Mouse (Mus musculus) cerebellum, postnatal 36 days (tissue): Measurements from ENCODE around the gene Cenpm.
A peak's percentile ranks its signal among the peaks of the same experiment; 100 is the strongest.
"Not testable (repeated sequence)": the region's sequence is repeated elsewhere in the genome, so short reads cannot be mapped to it uniquely, and the experiment has no call there.

Source experiments
- DNase-seq, 2 experiments: peaks; one replicate each; pipeline ENCODE4 v3.0.0; 2021 to 2022; ENCODE audit warnings: mixed read lengths in 2 of 2

Cenpm gene

GRCm38 (mm10) chr15:82244115-82244804, at the start of gene Cenpm:
Gene Cenpm, minus strand, starts transcription at chr15:82244748.
- peak; percentile 92 to 94 for DNase-seq

GRCm38 (mm10) chr15:82294059-82294458, 49.5 kb upstream of the Cenpm start:
- peak in 1 of 2 experiments; percentile 23 for DNase-seq

DNA sequence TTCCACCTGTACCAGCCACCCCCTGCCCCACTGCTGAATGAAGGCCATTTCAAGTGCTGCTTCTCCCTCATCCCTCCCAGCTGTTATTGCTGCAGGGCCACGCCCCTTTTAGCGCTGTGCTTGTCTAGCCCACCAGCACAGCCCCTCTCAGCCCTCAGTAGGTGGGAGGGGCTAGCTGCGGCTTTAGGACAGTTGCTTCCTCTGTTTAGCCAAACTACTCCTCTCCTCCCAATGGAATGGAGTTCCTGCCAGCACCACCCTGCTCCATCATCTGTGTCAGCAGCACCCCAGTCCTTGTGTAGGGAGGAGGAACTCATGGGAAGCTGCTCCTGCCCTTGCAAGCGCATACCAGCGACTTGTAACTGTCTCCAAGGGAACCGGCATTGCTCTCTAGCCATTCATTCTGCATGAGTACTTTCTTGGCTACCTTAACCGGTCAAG, 48.7 kb upstream of the Cenpm start:
- peak in 1 of 2 experiments; percentile 21 for DNase-seq

DNA sequence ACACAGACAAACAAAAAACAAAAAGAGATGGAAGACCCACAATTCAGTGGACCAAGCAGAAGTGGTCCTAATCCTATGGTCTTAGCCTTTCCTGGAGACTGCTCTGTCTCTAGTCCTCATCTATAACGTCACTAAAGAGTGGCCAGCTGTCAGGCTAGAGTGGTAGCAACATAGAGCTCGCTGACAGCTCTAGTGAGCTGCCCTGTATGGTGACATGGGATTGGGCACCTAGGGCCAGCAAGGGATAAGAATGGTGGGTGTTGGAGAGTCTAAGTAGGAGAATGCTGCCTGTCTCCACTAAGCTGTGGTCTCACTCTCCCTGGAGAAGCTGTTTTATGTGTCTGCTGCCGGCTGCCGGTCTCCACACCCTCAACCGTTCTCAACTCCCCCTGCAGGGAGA, 48.3 kb upstream of the Cenpm start:
- no peak for DNase-seq

DNA sequence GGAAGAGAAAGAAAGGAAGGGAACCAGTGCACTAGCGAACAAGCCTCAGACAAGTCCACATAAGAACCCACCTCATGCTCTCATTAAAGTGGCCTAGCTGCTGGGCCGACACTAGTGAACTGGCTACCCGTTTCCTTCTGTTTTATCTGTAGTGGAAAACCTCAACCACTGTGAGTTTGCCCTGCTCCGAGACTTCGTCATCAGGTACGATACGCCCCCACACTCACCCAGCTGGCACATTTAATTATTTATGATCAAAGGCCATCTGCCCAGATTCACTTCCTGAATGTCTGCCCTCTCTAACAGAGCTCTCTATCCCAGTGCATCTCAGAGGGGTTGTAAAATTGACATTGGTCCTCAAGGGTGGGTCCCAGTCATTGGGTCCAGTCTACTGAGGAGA, 45.7 kb upstream of the Cenpm start:
- DNase-seq: no peak

DNA sequence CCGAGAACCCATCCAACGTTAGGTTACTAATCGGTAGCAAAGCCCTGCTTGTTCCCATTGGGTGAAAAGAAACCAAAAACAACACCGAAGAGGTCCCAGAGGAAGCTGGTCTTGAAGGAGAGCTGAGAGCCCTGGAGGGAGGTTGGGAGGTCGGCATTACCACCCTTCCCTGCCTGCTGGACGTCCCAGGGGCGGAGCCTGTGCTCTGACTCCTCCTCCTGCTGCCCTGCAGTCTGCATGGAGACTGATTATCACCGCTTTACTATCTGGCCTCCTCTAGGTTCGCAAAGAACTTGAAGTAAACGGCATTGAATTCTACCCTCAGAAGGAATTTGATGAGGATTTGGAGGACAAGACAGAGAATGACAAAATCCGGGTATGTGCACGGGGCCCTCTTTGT, 41.6 kb upstream of the Cenpm start:
- no peak for DNase-seq

GRCm38 (mm10) chr15:82280638-82281037, 36.1 kb upstream of the Cenpm start:
- DNase-seq: no peak

DNA sequence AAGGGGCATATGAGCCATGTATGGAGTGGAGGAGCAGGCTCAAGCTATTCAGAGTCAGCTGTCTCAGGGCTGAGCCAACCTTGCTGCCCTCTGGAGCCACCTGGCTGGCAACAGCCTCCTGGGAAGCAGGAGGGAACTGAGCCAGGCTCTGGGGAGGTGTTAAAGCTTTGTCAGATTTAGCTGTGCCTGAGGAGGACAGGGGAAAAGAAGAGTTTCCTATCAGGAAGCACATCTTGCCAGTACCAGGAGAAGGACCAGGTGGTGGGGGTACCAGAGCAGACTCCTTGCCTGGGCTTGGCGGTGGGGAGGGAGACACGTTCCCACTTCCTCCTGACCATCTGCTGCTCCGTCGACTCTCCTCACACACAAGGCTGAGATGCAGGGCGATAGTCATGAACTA, 33.0 kb upstream of the Cenpm start:
- DNase-seq: peak; percentile 86 to 89

- DNase-seq: peak; percentile 85 to 89
These were observed 30.7 kb upstream of the Cenpm start for GRCm38 (mm10) chr15:82274927-82275901.

GRCm38 (mm10) chr15:82274593-82274926, 30.0 kb upstream of the Cenpm start, which contains the start of gene Sept3:
Gene Sept3, plus strand, starts transcription at chr15:82274893.
- no peak for DNase-seq

DNA sequence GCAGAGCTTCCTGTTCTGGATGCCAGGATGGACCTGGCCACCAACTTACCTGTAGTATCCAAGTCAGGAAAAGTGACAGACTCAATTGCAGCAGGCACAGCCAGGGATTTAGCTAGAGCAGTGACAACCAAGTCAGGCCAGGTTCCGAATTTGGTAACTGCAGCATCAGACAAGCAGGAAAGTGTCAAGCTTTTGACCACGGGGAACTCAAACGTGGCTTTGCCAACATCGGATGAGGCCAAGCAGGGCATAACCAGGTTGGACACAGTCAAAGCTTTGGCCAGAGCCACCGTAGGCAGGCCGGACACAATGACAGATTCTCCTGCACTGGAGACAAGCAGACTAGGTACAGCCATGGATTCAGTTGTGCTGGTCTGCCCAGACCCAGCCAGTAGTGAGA, 27.7 kb upstream of the Cenpm start:
- peak; percentile 50 to 52 for DNase-seq

DNA sequence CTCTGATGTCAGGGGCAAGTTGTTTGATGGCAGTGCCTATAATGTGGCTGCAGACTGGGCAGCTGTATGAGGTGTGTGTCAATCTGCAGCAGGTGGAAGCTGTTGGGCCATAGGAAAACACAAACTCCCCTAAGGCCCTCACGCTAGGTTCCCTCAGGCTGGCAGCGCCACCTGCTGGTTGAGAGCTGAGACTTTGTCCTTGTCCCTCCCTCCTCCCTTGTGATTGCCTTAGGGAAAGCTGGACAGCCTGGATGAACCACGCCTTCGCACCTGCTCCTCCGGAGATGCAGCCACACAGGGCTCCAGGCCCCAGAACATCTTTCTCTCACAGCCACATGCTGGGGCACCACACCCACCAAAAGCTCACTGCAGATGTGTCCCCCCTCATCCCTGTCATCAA, 26.7 kb upstream of the Cenpm start:
- DNase-seq: peak; percentile 80 to 88

DNA sequence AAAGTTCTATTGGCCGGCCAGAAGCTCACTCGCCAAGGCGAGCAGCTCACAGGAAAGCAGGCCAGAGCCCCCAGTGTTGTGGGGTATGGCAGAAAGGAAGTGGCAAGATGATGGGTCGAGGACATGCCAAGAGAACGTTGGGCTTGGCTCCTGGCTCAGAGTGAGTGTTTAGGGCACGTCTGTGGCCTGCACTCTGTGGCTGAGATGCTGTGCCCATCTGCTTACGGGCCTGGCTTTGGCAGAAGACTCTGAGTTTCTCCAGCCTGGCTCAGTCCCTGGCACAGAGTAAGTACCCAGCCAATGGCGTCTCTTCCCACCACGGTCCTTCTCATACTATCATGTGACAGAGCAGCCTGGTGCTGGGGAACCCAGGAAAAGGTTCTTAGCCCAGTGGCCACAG, 24.2 kb upstream of the Cenpm start:
- DNase-seq: peak; percentile 65 to 69

GRCm38 (mm10) chr15:82268185-82268584, 23.6 kb upstream of the Cenpm start:
- DNase-seq: no peak

DNA sequence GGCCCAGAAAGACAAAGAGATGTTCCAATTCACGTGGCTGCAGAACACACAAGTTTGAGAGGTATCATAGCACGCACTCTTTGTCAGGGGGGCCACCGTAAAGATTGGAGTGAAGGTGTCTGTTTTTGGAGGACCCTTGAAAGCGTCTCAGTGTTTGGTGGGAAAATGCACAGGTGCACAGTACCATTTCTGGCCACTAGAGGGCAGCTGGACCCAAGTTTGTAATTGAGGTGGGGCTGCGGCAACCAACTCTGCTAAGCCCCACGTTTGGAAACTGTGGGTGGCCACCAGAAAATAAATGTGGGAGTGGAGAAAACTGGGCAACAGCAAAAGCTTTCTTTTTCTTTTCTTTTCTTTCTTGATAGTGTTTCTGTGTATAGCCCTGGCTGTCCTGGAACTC, 21.8 kb upstream of the Cenpm start:
- DNase-seq: peak; percentile 77 to 85

- peak; percentile 77 to 82 for DNase-seq
These were observed 15.0 kb upstream of the Cenpm start for GRCm38 (mm10) chr15:82259510-82259909.

DNA sequence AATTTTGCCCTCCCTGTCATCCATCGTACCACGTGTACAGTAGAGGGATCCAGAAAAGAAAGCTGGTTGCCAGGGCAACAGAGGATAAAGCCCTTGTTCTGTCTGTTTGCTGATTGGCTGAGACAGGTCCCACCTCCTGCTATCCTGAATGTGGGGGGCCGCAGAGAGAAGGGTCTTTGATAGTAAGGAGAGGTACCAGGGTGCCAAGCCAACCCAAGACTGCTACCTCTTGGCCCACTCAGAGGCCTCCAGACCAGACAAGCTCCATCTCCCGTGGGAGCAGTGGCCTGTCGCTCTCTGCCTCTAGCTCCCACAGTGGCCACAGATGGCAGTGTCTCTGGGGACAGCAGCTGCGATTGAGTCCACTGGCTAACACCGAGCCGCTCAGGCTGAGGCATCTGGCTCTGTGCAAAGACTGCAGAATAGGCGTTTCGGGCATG, 11.4 kb upstream of the Cenpm start:
- DNase-seq: peak; percentile 60 to 72

DNA sequence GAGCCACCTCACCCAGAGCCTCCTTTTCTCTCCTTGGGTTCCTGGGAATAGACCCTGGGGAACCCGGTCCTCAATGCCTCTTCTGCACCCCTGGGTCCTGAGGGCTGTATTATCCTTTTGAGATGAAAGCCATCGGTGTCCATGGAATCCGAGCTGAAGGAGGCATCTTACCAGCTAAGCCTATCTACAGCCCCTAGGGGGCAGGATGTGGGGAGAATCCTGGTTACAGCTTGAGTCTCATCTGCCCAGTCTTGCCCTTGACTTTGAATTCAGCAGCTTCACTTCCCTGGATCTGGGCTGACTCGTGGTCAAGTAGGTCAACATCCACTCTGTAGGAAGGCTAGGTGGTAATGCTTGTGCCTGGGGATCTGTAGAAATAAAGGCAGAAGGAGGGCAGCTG, 10.7 kb upstream of the Cenpm start:
- DNase-seq: no peak

- no peak for DNase-seq
These were observed 7.5 kb upstream of the Cenpm start, which contains the start of gene 1500009C09Rik for GRCm38 (mm10) chr15:82252097-82252496. Gene 1500009C09Rik, plus strand, starts transcription at chr15:82252397.

GRCm38 (mm10) chr15:82251579-82251978, 7.0 kb upstream of the Cenpm start:
- DNase-seq: no peak

DNA sequence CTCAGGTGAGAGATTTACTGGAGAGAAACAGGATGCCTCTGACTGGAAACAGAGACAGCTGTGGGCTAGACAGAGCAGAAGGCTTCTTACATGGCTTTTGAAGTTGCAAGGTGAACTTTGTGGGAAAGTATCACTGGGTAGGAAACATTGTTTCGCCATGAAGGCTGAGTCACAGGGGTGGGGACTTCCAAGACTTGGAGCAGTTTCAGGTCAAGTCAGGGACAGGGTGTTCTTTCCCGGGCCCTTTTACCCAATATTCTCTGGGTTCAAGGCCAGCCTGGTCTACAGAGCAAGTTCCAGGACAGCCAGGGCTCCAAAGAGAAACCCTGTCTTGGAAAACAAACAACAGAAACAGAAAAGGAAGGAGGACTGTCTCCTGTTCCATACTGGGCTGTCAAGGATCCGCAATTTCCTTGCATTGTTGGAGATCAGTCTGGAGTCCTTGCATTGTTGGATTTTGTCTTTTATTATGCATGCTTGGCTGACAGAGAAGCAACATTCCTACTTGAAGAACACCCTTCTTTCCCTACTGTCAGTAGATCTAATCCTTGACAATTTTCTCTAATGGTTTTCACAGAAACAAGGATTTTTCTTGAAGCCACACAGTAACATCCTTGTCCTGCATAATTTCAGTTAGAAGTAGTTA, 2.7 kb upstream of the Cenpm start:
- no peak for DNase-seq

DNA sequence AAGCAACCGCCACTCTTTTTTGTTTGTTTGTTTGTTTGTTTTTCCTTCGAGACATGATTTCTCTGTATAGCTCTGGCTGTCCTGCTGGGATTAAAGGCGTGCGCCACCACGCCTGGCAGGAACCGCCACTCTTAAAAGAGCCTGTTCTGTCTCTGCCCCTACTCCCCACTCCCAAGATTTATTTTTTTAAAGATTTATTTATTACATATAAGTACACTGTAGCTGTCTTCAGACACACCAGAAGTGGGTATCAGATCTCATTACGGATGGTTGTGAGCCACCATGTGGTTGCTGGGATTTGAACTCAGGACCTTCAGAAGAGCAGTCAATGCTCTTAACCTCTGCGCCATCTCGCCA, 235 bp upstream of the Cenpm start:
- DNase-seq: not testable (repeated sequence)

DNA sequence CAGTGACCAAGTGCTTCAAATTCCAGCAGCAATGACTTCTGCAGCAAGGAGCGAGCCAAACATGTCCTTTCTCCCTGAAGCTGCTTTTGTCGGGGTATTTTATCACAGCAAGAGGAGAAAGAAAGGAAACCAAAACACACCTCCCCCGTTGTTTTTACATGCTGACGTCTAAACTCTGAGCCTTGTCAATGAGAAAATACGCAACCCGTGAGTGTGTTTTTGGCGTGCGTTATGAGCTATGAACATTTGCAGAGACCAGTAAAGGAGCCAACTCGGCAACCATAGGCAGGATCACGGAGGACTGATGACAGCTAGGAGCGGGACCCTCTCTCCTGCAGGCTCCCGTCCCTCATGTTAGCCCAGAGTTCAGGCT, 820 bp downstream of the Cenpm start:
- DNase-seq: no peak
